Mouse (Mus musculus): ENCODE data around the gene Hps5.
"Not testable (repeated sequence)": the region's sequence is repeated elsewhere in the genome, so short reads cannot be mapped to it uniquely, and the experiment has no call there.

The Hps5 gene

GRCm38 (mm10) chr7:46827803-46828184 is 31.9 kb upstream of the Hps5 start:
- no peak for DNase-seq (ENCODE audit: low spot score in 2 of 2)

GRCm38 (mm10) chr7:46827046-46827802 is 31.4 kb upstream of the Hps5 start:
- DNase-seq (ENCODE audit: low spot score in 2 of 2), result no peak

- DNase-seq (ENCODE audit: low spot score in 2 of 2), result not testable (repeated sequence)
These were observed 25.2 kb upstream of the Hps5 start for GRCm38 (mm10) chr7:46820876-46821632.

GRCm38 (mm10) chr7:46814012-46814411 is 18.1 kb upstream of the Hps5 start:
- DNase-seq (ENCODE audit: low spot score in 2 of 2), result no peak

GRCm38 (mm10) chr7:46810325-46810724 is 14.5 kb upstream of the Hps5 start:
- no peak for DNase-seq (ENCODE audit: low spot score in 2 of 2)

- DNase-seq (ENCODE audit: low spot score in 2 of 2), result no peak
These were observed 915 bp upstream of the Hps5 start for GRCm38 (mm10) chr7:46796779-46797178.

- no peak for DNase-seq (ENCODE audit: low spot score in 2 of 2)
These were observed 379 bp upstream of the Hps5 start for GRCm38 (mm10) chr7:46796206-46796679.

- DNase-seq (ENCODE audit: low spot score in 2 of 2), result no peak
These were observed 2.0 kb downstream of the Hps5 start for GRCm38 (mm10) chr7:46793871-46794270.

- DNase-seq (ENCODE audit: low spot score in 2 of 2), result no peak
These were observed 6.6 kb downstream of the Hps5 start for GRCm38 (mm10) chr7:46789177-46789849.

GRCm38 (mm10) chr7:46770706-46771105 is 25.2 kb downstream of the Hps5 start:
- peak; percentile 32 to 50 for DNase-seq (ENCODE audit: low spot score in 2 of 2)

GRCm38 (mm10) chr7:46768451-46768850 is 27.4 kb downstream of the Hps5 start:
- no peak for DNase-seq (ENCODE audit: low spot score in 2 of 2)

- no peak for DNase-seq (ENCODE audit: low spot score in 2 of 2)
These were observed 28.5 kb downstream of the Hps5 start for GRCm38 (mm10) chr7:46767371-46767770.

GRCm38 (mm10) chr7:46764672-46765071 is 31.2 kb downstream of the Hps5 start:
- no peak for DNase-seq (ENCODE audit: low spot score in 2 of 2)

- DNase-seq (ENCODE audit: low spot score in 2 of 2), result no peak
These were observed 33.3 kb downstream of the Hps5 start for GRCm38 (mm10) chr7:46762601-46763000.

GRCm38 (mm10) chr7:46761049-46761795 is 34.6 kb downstream of the Hps5 start:
- no peak for DNase-seq (ENCODE audit: low spot score in 2 of 2)

- DNase-seq (ENCODE audit: low spot score in 2 of 2), result no peak
These were observed 44.4 kb downstream of the Hps5 start, which contains the start of gene Saa2 for GRCm38 (mm10) chr7:46751490-46751889. TSS of gene Saa2 (plus strand) at chr7:46751790.

GRCm38 (mm10) chr7:46748459-46748858 is 47.4 kb downstream of the Hps5 start:
- DNase-seq (ENCODE audit: low spot score in 2 of 2), result no peak

- DNase-seq (ENCODE audit: low spot score in 2 of 2), result no peak
These were observed 49.5 kb downstream of the Hps5 start for GRCm38 (mm10) chr7:46746381-46746780.

GRCm38 (mm10) chr7:46745816-46746215 is 50.0 kb downstream of the Hps5 start:
- no peak for DNase-seq (ENCODE audit: low spot score in 2 of 2)

GRCm38 (mm10) chr7:46742880-46743279 is 53.0 kb downstream of the Hps5 start, which contains the start of gene Saa1:
TSS of gene Saa1 (minus strand) at chr7:46742980.
- not testable (repeated sequence) for DNase-seq (ENCODE audit: low spot score in 2 of 2)

- not testable (repeated sequence) for DNase-seq (ENCODE audit: low spot score in 2 of 2)
These were observed 55.8 kb downstream of the Hps5 start for GRCm38 (mm10) chr7:46740041-46740440.
